Mouse (Mus musculus) heart, adult 8-10 months (tissue): ENCODE measurements around the gene Clec4a3. TPM values are rescaled to one million over a fixed set of nuclear protein-coding genes. Genes with fewer than 3 reads are reported as not detected.
"Not testable (repeated sequence)": the region's sequence is repeated elsewhere in the genome, so short reads cannot be mapped to it uniquely, and the experiment has no call there.

Source experiments
- DNase-seq: peaks from one replicate; pipeline ENCODE4 v3.0.0; 2022; ENCODE audit warnings: low spot score
- total RNA-seq, 4 experiments: library from RNA; stranded (reverse); gene quantifications; 2 replicates each; pipeline ENCODE4 v1.2.4; 2022

The Clec4a3 gene
- 1 to 10 TPM; 1.2 to 3.4 (median 2.2) TPM for total RNA-seq

DNA sequence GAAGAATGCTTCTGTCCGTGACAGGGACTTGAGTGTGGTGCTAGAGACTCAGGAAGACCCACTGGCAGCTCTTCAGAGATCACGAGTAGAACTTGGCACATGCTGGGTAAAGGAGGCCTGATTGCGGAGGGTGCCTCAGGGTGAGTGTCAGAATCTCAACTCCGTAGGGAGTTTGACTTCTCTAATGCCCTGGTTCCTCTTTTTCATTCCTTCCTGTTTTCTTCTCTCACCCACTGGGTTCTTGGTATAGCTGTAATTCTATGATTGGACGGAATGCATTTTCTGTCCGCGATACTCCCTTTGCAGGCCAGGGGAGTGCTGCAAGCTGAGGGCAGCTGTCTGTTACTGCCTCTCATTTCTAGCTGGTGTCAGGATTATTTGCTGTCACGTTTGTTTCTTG, at the start of gene Clec4a3:
Gene Clec4a3, plus strand, starts transcription at position 115 of the 400 bp plus-strand sequence.
- DNase-seq: peak; percentile 33

DNA sequence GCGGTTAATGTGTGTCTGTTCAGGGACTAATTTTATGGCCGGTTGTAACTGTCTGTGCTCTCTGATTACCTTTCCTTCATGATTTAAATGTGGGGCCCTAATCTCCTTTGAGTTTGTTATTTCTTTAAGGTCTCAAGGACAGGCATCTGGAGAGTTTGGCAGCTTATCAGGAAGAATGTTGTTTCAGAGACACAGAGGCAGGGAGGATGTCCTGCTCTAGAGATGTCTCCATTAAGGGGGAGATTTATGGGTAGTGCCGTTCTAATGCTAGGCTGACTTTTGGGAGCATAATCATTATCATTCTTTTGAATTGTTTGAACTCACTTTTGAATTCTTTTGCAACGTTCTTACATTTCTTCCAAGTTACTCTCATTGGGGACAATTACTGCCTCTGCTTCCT, 32.4 kb upstream of the Clec4a3 start:
- DNase-seq: no peak

DNA sequence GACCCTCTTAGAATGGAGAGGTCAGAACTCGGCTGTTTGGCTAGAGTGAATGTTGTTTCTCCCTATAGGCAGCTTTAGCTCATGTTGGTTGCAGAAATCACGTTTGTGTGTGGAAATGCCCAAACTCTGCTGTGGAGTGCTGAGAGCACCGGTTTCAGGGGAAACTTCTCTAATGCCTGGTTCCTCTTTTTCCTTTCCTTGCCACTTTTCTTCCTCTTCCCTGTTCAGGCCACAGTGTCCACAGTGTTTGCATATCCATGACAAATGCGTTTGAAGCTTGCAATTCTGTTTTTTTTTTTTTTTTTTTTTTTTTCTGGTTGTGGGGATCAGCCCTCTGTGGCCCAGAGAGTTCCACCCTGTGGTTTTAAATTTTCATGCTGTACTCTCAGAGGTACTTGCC, 30.9 kb upstream of the Clec4a3 start, which contains the start of gene Clec4a1:
Gene Clec4a1, plus strand, starts transcription at position 398 of the 400 bp plus-strand sequence.
- DNase-seq: peak; percentile 19

DNA sequence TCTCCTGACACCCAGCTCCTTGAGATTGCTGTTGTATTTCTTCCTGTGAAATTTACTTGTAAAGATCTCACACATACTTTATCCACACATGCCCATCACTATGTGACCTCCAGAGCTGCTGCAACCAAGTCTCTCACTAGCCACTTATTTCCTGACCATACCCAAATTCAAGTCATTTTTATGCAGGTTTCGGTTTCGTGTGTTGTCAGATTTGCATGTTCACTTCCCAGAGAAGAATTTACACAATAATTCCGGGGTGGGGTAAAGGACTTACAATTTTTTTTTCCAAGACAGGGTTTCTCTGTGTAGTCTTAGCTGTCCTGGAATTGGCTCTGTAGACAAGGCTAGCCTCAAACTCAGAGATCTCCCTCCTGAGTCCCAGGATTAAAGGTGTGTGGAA, 17.5 kb upstream of the Clec4a3 start:
- DNase-seq: no peak

DNA sequence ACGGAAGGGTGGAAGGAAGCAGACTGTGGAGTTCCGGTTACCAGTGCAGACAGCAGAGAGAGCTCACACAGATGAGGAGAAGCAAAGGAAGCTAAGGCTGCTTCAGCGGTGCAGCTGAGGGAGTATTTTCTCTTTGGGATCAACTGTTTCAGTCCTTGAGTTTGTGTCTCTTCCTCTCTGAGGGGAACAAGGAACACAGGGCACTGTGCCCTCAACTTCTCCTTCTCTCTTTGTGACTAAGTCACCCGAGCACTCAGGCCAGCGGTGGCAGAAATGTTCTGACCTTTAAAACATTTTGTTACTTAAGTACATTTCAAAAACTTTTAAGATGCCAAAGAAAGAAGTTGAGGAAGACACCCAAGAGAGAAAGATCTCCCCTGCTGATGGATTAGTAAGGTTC, 12.7 kb upstream of the Clec4a3 start:
- peak; percentile 24 for DNase-seq

DNA sequence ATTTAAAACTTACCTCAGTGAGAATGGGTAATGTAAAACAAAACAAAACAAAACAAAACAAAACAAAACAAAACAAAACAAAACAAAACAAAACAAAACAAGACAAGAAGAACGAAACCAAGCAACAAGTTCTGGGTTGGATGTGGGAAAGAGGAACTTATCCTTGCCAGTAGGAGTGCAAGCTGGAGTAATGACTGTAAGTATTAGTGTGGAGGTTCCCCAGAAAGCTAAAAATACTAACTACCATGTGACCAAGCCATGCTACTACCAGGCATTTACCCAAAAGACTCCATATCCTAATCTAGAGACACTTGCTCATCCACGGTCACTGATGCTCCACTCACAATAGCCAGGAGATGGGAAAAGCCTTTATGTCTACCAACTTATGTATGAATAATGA, 5.6 kb upstream of the Clec4a3 start:
- no peak for DNase-seq

DNA sequence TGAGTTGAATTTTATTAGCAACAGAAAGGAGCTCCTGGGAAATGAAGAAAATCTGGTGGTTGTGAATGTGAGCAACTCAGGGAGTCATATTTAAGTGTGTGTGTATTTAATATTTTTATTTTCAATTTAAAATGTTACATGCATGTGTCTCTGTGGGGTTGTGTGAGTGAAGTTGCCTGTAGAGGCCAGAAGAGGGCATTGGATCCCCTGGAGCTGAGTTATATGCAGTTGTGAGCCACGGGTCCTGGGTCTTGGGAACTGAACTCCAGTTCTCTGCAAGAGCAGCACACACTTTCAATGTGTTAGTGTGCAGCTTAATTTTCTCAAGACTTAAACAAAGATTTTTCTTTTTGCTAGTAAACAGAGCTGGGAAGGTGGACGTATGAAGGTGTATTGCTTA, 12.2 kb downstream of the Clec4a3 start:
- DNase-seq: no peak

DNA sequence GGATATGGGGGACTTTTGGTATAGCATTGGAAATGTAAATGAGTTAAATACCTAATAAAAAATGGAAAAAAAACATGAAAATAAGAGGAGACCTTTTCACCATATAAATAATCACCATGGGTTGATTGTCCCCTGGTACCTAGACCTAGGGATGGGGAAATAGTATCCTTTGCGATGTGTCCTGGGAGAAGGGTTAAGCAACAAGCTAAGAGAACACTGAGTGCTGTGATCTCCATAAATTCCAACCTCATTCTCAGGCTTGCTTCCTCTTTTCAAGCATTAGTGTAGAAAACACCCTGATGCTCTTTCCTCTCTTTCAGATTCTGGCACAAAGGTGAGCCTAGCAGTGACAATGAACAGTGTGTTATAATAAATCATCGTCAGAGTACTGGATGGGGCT, 16.7 kb downstream of the Clec4a3 start:
- DNase-seq: no peak

DNA sequence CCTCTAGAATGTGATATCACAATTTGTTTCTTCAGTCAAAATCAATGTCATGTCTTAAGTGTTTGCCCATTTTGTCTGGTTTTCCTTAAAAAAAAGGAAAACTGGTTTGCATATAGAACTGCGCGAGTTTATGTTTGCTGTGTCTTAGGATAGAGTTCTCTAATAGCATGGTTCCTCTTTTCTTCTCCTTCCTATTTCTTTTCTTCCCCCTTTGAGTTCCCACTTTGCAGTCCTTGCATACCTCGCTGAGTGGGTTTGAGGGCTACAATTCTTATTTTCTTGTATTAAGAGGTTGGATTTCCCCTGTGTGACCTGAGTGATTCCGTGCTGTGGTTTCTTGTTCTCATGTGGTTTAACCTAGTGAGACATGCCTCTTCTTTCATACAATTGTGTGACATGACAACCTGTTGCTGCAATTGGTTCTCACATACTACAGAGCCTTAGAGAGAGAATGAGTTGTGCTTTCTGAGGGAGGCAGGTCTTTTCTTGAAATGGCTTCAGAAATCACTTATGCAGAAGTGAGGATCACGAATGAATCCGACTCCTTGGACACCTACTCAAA, 37.6 kb downstream of the Clec4a3 start, which contains the start of gene Clec4a4:
Gene Clec4a4, plus strand, starts transcription at position 492 of the 562 bp plus-strand sequence.
- no peak for DNase-seq

DNA sequence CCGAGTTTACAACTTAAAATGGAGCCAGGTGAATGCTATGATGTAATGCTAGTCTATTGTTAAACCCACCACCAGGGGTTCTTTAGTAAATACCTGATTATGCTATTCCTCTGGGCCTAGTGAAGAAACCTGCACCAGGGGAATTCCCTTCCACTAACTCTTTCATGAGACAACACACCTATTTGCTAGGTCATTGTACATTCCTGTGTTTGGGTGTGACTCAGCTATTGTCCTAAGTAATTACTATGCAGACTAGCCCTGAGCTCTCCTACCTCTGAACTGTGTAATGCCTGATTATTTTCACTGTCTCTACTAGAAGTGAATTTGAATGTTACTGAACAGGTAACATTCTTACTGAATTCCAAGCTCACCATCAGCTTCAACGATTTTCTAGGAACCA, 52.4 kb downstream of the Clec4a3 start:
- DNase-seq: not testable (repeated sequence)

DNA sequence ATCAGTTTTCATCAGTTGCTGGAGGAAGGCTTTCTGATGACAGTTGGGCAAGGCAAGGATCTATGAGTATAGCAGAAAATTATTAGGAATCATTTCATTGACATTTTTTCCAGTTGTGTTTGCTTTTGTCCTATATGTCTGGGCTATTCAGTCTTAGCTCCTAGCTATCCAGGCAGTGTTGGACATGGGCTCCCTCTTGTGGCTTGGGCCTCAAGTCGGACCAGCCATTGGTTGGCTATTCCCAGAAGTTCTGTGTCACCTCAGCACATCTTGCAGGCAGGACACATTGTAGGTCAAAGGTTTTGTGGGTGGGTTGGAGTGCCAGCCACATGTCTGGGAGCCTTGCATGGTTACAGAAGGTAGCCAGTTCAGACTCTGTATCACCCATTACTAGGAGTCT, 53.3 kb downstream of the Clec4a3 start:
- DNase-seq: no peak

Other genes starting within 250 kb of the Clec4a3 start
- not detected for gene Nanog, start 245.0 kb upstream of the Clec4a3 start, total RNA-seq
- 1 to 10 TPM; 2.3 to 2.9 (median 2.4) TPM for gene Slc2a3, start 150.9 kb upstream of the Clec4a3 start, total RNA-seq
- 10 to 100 TPM; 26.3 to 31.5 (median 29.1) TPM for gene Foxj2, start 132.6 kb upstream of the Clec4a3 start, total RNA-seq
- gene C3ar1, start 96.4 kb upstream of the Clec4a3 start, total RNA-seq: 1 to 10 TPM; 2.0 to 3.5 (median 2.5) TPM
- gene Necap1, start 78.0 kb upstream of the Clec4a3 start, total RNA-seq: 10 to 100 TPM; 17.1 to 22.1 (median 20.1) TPM
- gene Clec4a1, start 30.7 kb upstream of the Clec4a3 start, total RNA-seq: 1 to 10 TPM; 2.5 to 3.7 (median 2.7) TPM
- not detected for gene Clec4a4, start 37.9 kb downstream of the Clec4a3 start, total RNA-seq
- under 1 TPM in 1 of 4 experiments, not detected in 3; 0.57 TPM for gene Clec4b1, start 97.4 kb downstream of the Clec4a3 start, total RNA-seq
- 1 to 10 TPM; 1.0 to 2.3 (median 1.4) TPM for gene Clec4a2, start 153.9 kb downstream of the Clec4a3 start, total RNA-seq
- not detected for gene Clec4b2, start 220.4 kb downstream of the Clec4a3 start, total RNA-seq